Mouse (Mus musculus): ENCODE measurements around the gene Tln1.

The Tln1 gene

DNA sequence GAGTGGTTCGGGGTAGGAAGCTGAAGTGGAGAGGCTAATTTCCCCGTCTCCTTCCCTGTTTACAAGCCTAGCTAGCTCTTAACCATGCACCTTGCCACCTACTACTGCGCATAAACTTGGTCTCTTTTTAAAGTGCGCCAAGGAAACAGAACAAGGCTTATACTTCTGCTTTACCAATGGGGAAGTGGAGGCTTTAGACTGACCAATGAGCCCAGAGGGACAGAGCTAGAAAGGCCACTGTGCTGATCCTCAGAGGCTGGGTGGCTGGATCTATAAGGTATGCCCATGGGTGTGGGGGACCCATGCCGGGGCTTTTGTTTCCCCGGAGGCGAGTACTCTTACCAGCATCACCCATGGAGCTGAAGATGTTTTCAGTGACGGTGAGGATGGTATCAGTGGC is 15.3 kb downstream of the Tln1 start:
- no peak for DNase-seq (ENCODE audit: low read depth, low spot score)

DNA sequence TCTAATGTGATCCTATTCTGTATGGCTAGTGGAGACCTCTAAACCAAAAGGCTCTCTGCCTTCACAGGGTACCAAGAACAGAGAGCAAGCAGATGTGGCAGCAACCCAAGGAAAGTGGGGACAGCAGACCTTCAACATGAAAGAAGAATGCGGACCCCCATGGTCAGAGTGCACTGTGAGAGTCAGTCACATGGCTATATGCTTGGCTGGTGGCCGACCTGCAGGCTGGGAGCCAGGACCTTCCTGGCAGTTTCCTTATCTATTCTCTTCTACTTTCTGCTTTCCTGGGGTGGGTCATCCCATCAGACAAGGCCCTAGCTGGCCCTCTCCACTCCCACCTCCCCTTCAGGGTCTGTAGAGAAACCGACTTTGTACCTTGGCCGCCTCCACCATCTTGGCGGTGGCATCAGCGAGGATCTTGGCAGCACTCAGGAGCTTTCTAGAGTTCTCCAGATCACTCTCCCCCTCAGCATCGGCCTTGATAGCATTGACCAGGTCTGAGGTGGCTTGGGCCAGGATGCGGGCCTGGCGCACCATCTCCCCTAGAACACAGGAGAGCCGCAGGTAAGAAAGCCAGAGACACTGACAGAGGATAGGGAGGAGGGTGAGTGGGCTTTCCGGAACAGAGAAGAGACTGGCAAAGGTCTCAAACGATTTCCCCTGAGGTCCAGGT is 16.0 kb downstream of the Tln1 start:
- no peak for DNase-seq (ENCODE audit: low read depth, low spot score)

DNA sequence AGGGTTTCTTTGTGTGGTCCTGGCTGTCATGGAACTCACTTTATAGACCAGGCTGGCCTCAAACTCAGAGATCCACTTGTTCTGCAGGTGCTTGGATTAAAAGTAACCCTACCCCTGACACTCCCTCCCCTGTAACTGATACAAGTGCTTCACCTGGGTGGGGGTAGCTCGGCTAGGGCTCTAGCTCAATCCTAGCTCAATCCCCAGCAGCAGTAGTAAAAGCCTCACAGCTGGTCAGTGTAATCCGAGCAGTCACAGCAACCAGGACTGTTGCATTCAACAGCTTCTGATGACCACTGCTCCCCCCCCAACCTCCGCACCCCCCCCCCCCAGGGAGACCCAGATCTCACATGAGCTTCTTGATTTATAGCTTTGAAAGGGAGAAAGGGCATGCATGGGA is 20.4 kb downstream of the Tln1 start:
- no peak for DNase-seq (ENCODE audit: low read depth, low spot score)

DNA sequence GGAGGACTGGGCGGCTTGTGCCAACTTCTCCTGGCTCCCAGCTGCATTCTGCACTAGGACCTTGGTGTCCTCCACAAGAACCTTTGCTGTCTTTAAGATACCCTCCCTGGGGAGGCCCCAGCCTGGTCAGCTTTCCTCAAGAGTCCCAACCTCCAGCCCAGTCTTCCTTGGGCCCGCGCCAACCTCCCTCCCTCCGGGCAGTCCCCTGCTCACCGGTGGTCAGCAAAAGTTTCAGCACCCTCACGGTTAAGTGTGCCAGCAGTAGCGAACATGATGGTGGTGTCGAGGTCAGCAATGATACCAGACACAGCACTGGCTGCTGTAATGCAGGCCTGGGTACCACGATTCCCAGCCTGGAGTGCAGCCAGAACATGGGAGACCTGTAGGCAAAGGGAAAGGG is 26.5 kb downstream of the Tln1 start:
- DNase-seq (ENCODE audit: low read depth, low spot score), result no peak

DNA sequence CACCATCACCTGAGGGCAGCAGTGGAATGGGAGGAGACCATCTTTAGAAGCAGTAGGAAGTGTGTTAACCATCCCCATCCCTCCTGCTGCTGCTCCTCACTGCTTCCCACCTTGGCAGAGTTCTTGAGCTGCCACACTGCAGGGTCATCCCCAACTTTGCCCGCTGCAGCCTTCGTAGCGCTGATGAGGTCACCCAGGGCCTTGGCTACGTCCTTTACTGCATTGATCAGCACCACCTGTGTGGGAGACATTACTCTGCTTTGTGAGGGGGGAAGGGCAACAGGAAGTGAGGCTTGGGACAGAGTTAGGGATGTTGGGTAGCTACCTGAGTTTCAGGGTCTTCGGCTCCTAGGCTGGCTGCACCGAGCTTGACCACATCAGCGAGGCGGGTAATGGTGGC is 26.9 kb downstream of the Tln1 start:
- DNase-seq (ENCODE audit: low read depth, low spot score), result no peak

DNA sequence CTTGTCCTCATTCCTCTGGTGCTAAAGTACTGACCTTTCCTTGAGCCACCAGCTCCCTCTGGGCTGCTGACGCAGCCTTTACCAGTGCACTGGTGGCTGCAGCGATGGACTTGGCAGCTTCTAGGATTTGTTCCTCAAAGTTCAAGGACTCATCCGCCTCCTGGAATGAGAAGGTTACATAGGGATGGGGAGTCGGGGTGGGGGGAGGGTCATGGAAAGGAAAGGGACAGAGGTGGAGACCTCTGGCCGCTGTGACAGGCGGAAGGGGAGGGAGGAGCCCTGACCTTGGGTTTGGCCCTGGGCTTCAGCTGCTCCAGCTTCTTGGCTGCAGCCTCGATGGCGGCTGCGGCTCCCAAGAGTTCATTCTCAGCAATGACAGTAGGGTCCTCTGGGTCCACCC is 29.2 kb downstream of the Tln1 start:
- no peak for DNase-seq (ENCODE audit: low read depth, low spot score)

DNA sequence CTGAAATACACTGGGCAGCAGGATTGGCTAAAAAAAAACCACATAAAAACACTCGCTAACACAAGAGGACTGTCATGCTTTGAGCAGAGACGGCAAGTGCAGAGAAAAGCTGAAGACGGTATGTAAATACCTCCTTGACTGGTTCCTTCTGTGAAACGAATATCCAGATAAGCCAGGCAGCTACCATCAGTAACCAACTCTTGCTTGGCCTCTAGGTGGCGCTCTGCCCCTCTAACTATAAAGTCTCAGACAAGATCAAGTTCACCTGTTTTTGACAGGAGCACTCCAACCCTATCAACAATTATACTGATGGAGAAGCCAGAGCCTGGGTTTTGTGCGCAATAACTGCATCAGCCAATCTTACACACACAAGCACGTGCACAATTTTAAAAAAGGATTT is 31.9 kb downstream of the Tln1 start:
- peak; percentile 54 for DNase-seq (ENCODE audit: low read depth, low spot score)

DNA sequence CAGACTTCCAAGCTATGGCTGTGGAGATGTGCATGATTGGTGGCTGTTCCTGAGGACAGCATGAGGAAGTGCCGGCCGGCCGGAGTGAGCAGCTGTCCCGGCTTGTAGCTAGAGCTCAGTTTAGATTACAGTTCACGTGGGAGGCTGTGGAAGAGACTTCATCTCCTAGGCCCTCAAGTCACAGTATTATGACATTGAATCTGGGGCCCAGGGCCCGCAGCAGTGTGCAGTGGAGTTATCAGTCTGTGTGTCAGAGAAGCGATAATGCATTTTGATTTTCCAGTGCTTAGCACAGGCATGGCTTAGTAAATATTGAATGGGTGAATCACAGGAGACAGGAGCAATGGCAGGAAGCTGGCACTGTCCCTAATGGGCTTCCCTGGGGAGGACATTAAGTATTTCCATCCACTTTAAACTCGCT is 32.4 kb downstream of the Tln1 start:
- DNase-seq (ENCODE audit: low read depth, low spot score), result no peak

DNA sequence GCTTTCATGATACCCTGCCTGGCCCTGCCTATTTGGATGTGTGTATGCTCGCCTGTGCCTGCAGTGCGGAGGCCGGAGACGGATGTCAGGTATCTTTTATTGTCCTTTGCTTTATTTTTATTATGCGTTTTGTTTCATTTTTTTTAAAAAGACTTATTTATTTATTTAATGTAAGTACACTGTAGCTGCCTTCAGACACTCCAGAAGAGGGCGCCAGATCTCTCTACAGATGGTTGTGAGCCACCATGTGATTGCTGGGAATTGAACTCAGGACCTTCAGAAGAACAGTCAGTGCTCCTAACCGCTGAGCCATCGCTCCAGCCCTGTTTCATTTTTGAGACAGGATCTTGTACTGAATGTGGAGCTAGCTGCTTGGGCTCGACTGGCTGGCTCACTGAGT is 34.0 kb downstream of the Tln1 start:
- no peak for DNase-seq (ENCODE audit: low read depth, low spot score)

DNA sequence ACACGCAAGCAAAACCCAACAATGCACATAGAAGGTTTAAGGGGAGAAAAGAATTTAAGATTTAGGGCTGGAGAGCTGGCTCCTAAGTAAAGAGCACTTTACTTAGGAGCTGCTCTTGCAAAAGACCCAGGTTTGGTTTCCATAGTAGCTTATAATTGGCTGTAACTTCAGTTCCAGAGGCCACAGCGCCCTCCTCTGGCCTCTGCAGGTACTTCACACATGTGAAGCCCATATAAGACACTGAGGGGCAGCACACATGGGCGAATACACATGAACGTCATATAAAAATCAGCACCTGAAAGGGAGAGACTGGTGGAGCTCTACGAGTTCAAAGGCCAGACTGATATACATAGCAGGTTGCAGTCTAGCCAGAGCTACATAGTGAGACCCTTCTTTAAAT is 34.6 kb downstream of the Tln1 start:
- no peak for DNase-seq (ENCODE audit: low read depth, low spot score)

DNA sequence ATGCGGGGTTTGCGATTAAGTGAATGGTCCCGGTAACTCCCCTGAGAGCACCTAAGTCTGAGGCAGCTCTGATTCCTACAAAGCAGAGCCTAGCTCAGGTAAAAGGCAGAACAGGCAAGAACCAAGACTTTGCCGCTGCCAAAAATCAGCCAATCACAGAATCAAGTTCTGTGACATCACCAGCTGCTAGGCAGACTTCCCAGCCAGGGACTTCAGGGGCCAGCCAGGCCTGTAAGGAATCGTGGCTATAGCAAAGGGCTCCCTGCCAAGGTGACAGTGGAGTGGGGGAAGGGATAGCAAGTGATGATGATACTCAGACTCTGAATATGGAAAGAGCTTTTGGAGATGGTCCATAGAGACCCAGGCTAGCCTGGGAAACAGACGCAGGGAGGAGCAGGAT is 42.5 kb downstream of the Tln1 start:
- DNase-seq (ENCODE audit: low read depth, low spot score), result peak; percentile 79

DNA sequence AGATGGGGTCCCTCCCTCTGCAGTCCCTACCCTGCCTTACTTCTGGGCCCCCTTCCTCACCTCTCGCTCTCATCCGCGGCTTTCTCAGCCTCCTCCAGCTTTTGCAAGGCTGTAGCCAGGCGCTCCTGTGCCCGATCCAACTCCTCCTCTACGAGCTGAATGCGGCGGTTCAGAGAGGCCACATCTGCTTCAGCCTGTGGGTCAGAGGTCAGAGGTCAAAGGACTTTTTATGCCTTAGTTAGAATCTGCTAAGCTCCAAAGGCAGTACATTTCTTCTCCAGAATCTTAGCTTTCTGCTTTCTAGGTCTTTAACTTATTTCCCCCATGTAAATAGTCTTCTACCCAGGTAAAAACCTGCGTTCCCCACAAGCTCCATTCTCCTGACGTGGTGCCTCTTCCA is 42.9 kb downstream of the Tln1 start:
- no peak for DNase-seq (ENCODE audit: low read depth, low spot score)

DNA sequence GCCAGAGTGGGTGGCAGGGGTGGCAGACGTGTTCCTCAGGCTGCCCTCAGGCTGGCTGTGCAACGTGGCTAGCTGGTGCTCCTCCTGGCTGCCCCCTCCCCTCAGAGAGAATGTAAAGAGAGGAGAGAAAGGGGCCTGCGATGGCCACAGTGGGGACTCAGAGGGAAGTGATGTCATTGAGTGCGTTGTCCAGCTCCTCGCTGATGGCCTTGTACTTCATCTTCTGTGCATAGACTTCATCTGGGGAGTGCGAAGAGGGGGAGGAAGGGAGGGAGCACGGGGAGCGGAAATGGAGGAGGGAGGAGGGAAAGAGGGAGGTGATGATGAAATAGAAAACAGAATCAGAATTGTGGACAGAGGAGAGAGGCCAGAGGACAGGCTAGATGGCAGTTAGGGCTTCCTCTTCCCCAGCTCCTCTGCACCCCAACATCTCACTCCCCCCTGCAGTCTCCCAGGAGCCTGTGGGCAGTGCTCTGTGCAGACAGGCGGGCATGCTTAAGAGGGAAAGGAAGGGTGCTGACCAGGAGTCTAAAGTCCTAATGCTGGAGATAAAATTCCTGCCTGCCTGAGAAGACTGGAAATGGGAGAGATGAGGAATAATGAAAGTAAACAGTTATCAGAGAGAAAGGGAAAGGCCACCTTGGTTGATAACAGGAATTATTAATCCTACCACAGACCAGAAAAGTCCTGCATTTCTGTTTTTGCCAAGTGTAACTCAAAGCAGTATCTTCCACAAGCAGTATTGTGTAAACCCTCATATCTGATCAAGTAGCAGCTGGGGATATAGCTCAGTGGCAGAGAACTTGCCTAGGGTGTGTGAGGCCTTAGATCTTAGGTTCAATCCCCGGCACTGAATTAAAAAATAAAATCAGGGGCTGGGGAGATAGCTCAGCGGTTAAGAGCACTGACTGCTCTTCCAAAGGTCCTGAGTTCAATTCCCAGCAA is 46.5 kb downstream of the Tln1 start:
- DNase-seq (ENCODE audit: low read depth, low spot score), result no peak

DNA sequence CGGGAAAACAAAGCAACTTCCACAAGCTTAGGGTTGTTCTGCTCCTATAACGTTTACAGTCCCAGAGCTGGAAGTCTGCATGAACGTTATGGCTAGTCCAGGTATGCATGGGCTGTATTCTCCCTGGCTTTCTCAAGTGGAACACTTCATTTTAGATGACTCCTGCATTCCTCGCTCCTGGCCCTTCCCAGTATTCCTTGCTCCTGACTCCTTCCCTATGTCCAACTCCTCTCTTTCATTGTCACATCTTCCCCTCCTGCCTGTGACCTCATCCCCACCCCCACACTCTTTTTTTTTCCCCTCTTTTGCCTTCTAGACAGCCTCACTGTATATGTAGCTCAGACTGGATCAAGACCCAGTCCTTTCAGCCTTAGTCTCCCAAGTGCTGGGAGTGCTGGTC is 48.7 kb downstream of the Tln1 start:
- DNase-seq (ENCODE audit: low read depth, low spot score), result no peak

DNA sequence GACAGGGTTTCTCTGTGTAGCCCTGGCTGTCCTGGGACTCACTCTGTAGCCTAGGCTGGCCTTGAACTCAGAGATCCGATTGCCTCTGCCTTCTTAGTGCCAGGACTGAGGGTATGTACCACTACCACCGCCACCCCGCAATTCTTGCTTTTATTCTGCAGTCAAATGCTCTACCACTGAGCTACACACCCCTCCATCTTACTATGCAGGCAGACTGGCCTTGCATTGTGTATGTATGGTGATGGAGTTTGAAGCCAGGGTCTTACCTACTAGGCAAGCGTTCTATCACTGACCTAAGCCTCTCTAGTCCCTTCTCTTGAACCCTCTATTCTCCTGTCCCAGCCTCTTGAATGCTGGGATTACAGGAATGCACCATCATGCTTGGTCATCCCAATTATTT is 49.2 kb downstream of the Tln1 start:
- DNase-seq (ENCODE audit: low read depth, low spot score), result no peak

DNA sequence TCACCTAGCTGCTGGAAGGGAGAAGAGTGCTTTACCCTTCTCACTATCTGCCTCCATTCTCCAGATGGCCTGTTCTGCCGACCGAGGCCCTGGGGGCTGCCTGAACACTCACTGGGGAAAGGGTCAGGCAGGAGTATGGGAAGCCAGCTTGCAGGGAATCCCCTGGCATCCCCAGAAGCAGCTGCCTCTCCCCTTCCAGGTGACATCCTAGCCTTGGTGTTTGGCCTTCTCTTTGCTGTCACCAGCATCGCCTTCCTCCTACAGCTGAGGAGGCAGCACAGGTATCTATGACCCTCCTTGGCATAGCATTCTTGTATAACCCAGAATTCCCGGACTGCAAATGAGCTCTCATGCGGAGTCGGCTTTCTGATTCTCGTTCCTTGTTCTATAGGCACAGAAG is 49.8 kb downstream of the Tln1 start:
- DNase-seq (ENCODE audit: low read depth, low spot score), result no peak

DNA sequence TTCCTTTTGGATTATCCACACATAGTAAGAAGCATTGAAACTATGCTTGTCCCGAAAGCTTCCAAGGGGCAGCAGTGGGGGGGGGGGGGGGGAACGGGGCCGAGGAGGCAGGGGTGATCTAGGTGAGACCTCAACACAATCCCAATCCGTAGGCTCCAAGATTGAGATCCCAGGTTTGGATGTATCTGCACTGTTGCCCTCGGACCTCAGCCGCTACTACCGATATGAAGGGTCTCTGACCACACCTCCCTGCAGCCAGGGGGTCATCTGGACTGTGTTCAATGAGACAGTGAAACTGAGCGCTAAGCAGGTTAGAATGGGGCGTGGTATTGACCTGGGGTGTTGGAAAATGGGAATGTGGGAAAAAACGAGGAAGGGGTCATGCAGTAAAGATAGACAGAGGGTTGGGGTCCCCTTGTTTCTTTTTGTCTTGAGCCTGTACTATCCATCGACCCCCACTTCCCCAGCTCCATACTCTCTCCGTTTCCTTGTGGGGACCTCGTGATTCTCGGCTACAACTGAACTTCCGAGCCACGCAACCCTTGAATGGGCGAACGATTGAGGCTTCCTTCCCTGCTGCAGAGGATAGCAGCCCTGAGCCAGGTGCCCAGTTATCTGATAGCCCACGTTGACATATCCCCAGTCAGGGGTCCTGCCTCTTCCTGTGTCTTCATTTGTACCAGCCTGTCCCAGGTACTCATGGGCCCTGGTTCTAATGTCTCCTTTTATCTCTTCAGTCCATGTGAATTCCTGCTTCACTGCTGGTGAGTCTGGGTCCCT is 50.6 kb downstream of the Tln1 start:
- no peak for DNase-seq (ENCODE audit: low read depth, low spot score)

DNA sequence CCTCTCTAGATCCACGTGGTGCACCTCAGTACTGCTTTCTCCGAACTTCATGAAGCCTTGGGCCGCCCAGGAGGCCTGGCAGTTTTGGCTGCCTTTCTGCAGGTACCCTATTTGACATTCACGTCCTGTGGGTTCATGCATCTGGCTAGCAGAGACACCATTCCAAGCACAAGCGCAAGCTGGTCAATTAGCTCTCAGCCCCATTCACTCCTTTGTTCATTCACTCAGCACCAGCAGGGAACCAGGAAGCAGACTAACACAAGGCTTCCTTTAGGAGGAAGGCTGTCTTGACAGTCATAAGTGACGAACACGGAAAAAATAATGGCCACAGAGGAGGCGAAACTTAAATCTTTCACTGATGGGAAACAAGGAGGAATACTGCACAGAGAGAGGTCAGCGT is 53.4 kb downstream of the Tln1 start:
- DNase-seq (ENCODE audit: low read depth, low spot score), result no peak

DNA sequence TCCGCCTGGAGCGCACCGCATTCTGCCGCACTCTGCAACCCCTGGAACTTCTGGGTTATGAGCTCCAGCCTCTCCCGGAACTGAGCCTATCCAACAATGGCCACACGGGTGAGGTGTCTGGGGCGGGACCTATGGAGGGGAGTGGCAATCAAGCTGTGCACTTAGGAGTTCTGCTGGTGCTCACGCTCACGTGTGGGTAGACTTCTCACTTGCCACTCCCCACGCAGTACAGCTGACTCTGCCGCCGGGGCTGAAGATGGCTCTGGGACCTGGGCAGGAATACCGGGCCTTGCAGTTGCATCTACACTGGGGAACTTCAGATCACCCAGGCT is 53.9 kb downstream of the Tln1 start:
- no peak for DNase-seq (ENCODE audit: low read depth, low spot score)

DNA sequence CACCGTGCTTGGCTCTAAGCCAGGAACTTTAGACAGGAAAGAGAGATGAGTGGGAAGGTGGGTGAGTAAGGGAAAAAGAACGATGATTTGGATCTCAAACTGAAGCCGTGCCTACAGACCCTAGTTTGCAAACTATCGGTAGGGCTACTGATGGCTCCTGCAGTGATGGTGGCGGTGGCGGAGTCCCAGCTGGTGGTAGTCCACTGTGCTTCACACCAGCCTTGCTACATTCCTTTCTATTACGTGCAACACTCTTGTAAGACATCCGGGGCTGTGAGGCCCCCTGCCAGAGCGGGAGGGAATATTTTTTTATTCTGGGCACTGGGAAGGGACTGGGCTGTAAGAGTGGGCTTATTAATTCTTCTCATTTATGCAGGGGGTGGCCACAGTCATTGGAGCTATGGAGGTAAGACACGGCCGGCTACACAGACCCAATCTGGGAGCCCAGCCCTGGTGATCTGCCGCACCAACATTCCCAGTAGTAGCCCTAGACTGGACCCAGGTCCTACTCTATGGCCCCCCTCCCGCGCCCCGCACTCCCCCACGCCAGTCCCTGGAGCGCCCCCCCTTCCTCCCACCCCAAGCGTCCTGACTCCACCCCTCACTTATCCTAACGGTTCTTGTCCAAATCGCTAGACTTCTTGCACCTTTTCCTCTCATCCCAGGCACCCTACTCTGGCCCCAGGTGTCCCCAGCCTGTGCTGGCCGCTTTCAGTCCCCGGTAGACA is 54.4 kb downstream of the Tln1 start:
- no peak for DNase-seq (ENCODE audit: low read depth, low spot score)

DNA sequence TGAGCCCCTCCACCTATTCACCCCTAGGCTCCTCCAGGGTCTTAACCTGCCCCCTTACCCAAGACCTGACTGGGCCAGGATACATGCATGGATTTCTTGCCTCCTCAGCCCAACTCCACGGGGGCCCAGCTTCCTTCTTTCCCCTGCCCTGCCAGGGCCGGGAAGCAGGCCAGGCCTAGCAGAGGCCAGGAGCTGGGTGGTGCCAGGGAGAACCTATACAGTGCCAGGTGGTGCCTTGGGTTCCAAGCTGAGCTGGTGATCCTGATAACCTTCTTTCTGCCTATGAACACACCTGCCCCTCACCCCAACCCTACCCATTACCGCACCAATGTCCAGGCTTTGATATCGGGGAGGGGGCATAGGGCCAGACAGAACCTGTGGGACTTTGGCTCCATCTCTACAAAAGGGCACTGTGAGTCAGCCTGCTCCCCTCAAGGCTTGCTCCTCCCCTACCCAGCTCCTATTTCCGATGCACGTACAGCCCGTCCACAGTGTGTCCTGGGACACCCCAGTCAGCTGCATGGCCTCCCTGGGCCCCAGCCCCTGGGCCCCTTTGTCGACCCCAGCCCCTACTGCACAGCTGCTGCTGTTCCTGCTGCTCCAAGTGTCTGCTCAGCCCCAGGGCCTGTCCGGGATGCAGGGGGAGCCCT is 55.8 kb downstream of the Tln1 start, which contains the start of gene Car9:
Gene Car9 (plus strand): TSS at position 431 of the 650 bp plus-strand sequence.
- DNase-seq (ENCODE audit: low read depth, low spot score), result no peak
